Mouse (Mus musculus) bone marrow, adult 2 months (tissue): ENCODE results near the gene Ramp3. TPM values are rescaled to one million over a fixed set of nuclear protein-coding genes. Genes with fewer than 3 reads are reported as not detected.
A peak's percentile ranks its signal among the peaks of the same experiment; 100 is the strongest.

Source experiments
- H3K27ac ChIP-seq: fragments of 200-500 bp; 2 replicates; pipeline ENCODE4 v1.5.1; 2012; ENCODE audit warnings: low read depth, mild to moderate bottlenecking, control low read depth, inconsistent platforms, low read length; ENCODE audit not compliant: control insufficient read depth, poor library complexity, insufficient read depth
- H3K4me1 ChIP-seq: fragments of 200-500 bp; 2 replicates; pipeline ENCODE4 v1.6.1; 2011; ENCODE audit warnings: low read length; ENCODE audit not compliant: control insufficient read depth, insufficient read depth
- H3K4me3 ChIP-seq: fragments of 200-500 bp; replicated peaks from 2 replicates; pipeline ENCODE3; 2011; ENCODE audit warnings: mild to moderate bottlenecking, low read depth, low read length, control low read depth; ENCODE audit not compliant: control insufficient read depth
- CTCF ChIP-seq: fragments of 200-500 bp; IDR thresholded peaks from 2 replicates; pipeline ENCODE4 v1.5.1; 2011; ENCODE audit warnings: low read length, control low read depth; ENCODE audit not compliant: control insufficient read depth, insufficient read depth
- POLR2A ChIP-seq: fragments of 200-500 bp; IDR thresholded peaks from 2 replicates; pipeline ENCODE4 v1.6.1; 2011; ENCODE audit warnings: low read depth, mild to moderate bottlenecking, control low read depth, low read length, borderline replicate concordance; ENCODE audit not compliant: control insufficient read depth
- WGBS: fragments of 180-500 bp; shearing (Covaris S2); methylation state at CpG from one replicate; pipeline ENCODE4 v1.1.7; 2018; 5-methylcytosine and 5-hydroxymethylcytosine counted together
- polyA plus RNA-seq: library from polyadenylated mRNA; stranded (reverse); fragments of >200 nt; gene quantifications from 2 replicates; pipeline ENCODE4 v1.2.4, GENCODE M21; 2011; ENCODE audit warnings: low replicate concordance; ENCODE audit not compliant: missing spikeins, insufficient read depth, insufficient read length

Ramp3 gene
- polyA plus RNA-seq, 1 experiment: 2.0 TPM

DNA sequence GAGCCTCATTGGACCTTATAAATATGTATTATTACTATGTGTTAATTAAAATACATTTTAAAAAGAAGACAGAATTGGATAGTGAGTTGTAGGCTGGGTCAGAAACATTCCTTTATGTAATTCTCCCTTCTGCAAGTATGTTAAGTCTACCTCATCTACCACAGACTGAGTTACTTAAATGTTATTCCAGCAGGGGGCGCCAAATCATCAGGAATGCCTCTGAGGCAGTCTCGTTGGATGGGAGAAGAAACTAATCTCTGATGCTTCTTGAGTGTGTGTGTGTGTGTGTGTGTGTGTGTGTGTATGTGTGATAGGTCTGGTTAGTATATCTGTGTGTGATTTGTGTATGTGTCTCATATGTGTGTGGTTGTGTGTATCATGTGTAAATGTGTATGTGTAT, 3.4 kb upstream of the Ramp3 start:
- H3K27ac ChIP-seq: no peak overlapping the region
- TF ChIP-seq CTCF (peak; percentile 60), POLR2A (no peak)
- no peaks in the 10 kb centered on the region for H3K4me1 ChIP-seq
- H3K4me3 ChIP-seq: no peak overlapping the region
- WGBS: 3% methylated on average over 2 of the region's 2 CpGs

GRCm38 (mm10) chr11:6661206-6661605, 2.9 kb downstream of the Ramp3 start:
- no peaks in the 10 kb centered on the region; the same call in 1 of the 2 replicates for H3K4me1 ChIP-seq
- WGBS: 74% methylated on average over 14 of the region's 14 CpGs
- TF ChIP-seq CTCF (no peak), POLR2A (no peak)
- no peak overlapping the region for H3K27ac ChIP-seq
- no peak overlapping the region for H3K4me3 ChIP-seq

- no peak overlapping the region for H3K27ac ChIP-seq
- H3K4me3 ChIP-seq: no peak overlapping the region
- WGBS: 58% methylated on average over 2 of the region's 2 CpGs
- TF ChIP-seq CTCF (no peak), POLR2A (no peak)
- no peaks in the 10 kb centered on the region; the same call in 1 of the 2 replicates for H3K4me1 ChIP-seq
Measured at GRCm38 (mm10) chr11:6666634-6667033, 8.3 kb downstream of the Ramp3 start.

- TF ChIP-seq CTCF (no peak), POLR2A (no peak)
- Histone ChIP-seq H3K4me3 (no peak overlapping the region), H3K4me1 (no peaks in the 10 kb centered on the region), H3K27ac (no peak overlapping the region)
- WGBS: 59% methylated on average over 9 of the region's 9 CpGs
Measured at GRCm38 (mm10) chr11:6669041-6669440, 10.7 kb downstream of the Ramp3 start.

DNA sequence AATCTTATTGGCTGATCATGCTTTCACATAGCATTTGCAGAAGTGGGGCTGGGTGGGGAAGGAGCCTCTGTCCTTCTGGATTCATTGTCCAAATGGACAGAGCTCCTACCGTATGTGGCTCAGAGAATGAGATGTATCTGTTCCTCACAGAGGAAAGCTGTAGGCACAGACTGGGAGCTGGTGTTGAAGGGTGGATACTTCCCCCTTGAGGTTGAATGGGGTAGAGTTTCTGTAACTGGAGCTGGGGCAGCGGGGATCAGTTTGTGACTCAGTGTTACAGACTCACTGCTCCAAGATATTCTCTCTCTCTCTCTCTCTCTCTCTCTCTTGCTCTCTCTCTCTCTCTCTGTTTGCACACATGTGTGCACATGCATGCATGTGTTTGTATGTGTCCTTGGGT, 11.7 kb downstream of the Ramp3 start:
- Histone ChIP-seq H3K27ac (no peak overlapping the region), H3K4me1 (no peaks in the 10 kb centered on the region), H3K4me3 (no peak overlapping the region)
- WGBS: 55% methylated on average over 2 of the region's 2 CpGs
- TF ChIP-seq POLR2A: no peak
- TF ChIP-seq CTCF: no peak

- TF ChIP-seq POLR2A (no peak), CTCF (no peak)
- H3K4me1 ChIP-seq: no peaks in the 10 kb centered on the region
- no peak overlapping the region for H3K27ac ChIP-seq
- no peak overlapping the region for H3K4me3 ChIP-seq
- 86% methylated on average over 4 of the region's 4 CpGs for WGBS
Measured at GRCm38 (mm10) chr11:6670826-6671225, 12.5 kb downstream of the Ramp3 start.

DNA sequence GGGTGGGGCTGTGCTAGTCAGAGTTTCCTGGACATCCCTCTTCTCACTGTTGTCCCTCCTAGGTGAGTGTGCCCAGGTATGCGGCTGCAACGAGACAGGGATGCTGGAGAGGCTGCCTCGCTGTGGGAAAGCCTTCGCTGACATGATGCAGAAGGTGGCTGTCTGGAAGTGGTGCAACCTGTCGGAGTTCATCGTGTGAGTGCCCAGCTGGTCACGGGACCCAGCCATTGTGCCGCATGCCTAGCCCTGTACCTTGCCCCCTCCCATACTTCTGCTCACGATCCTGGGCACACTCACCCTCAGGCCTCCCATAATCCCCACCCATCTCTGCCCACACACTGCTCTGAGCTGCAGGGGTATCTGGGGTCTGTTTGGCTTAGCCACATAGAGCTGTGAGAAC, 16.4 kb downstream of the Ramp3 start:
- TF ChIP-seq POLR2A (no peak), CTCF (no peak)
- WGBS: 84% methylated on average over 9 of the region's 9 CpGs
- Histone ChIP-seq H3K4me3 (no peak overlapping the region), H3K27ac (no peak overlapping the region), H3K4me1 (no peaks in the 10 kb centered on the region; the same call in 1 of the 2 replicates)

DNA sequence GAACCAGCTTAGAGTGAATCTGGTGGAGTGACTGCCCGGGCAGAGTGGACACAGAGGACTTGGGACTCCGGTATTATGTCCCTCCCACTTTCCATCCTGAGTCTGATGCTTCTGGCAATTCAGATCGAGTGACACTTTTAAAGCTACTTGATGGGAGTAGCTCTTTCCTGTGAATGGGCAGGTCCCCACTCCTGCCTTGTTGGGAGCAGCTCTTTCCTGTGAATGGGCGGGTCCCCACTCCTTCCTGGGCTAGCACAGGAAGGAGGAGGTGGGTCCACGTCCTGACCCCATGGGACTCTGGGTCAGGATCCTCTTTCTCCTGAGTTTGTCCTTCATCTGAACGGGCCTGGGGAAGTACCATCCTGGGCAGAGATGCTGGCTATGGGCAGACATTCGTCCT, 17.1 kb downstream of the Ramp3 start:
- Histone ChIP-seq H3K27ac (no peak overlapping the region), H3K4me1 (no peaks in the 10 kb centered on the region; the same call in 1 of the 2 replicates), H3K4me3 (no peak overlapping the region)
- 39% methylated on average over 7 of the region's 7 CpGs for WGBS
- TF ChIP-seq POLR2A: no peak
- no peak for TF ChIP-seq CTCF

- H3K27ac ChIP-seq: no peak overlapping the region; the same call in 1 of the 2 replicates
Measured at GRCm38 (mm10) chr11:6676641-6677040, 18.3 kb downstream of the Ramp3 start.

More at GRCm38 (mm10) chr11:6676641-6677040, 18.3 kb downstream of the Ramp3 start:
- 86% methylated on average over 9 of the region's 9 CpGs for WGBS
- no peaks in the 10 kb centered on the region; the same call in 1 of the 2 replicates for H3K4me1 ChIP-seq
- H3K4me3 ChIP-seq: no peak overlapping the region
- TF ChIP-seq CTCF: no peak
- TF ChIP-seq POLR2A: no peak
